Mouse (Mus musculus) kidney, adult 2 months (tissue): ENCODE measurements around the gene Prkn. TPM values are rescaled to one million over a fixed set of nuclear protein-coding genes. Genes with fewer than 3 reads are reported as not detected.

Experiments used
- DNase-seq: peaks from one replicate; pipeline ENCODE4 v3.0.0; 2021
- H3K27ac ChIP-seq: fragments of 200-500 bp; 2 replicates; pipeline ENCODE4 v1.5.1; 2012; ENCODE audit warnings: low read depth, low read length, control low read depth, inconsistent platforms; ENCODE audit not compliant: insufficient read depth
- H3K27me3 ChIP-seq: fragments of 200-500 bp; replicated peaks from 2 replicates; pipeline ENCODE4 v1.6.1; 2012; ENCODE audit warnings: mild to moderate bottlenecking, moderate library complexity, low read length, inconsistent platforms; ENCODE audit not compliant: control insufficient read depth, insufficient read depth
- H3K36me3 ChIP-seq: fragments of 200-500 bp; 2 replicates; pipeline ENCODE4 v1.6.1; 2012; ENCODE audit warnings: mild to moderate bottlenecking, moderate library complexity, low read length, inconsistent platforms; ENCODE audit not compliant: control insufficient read depth, insufficient read depth
- H3K4me1 ChIP-seq: fragments of 200-500 bp; 2 replicates; pipeline ENCODE4 v1.6.1; 2011; ENCODE audit warnings: low read length; ENCODE audit not compliant: control insufficient read depth, insufficient read depth
- H3K4me3 ChIP-seq: fragments of 200-500 bp; 2 replicates; pipeline ENCODE4 v1.5.1; 2011; ENCODE audit warnings: mild to moderate bottlenecking, low read depth, low read length, control low read depth; ENCODE audit not compliant: insufficient read depth
- CTCF ChIP-seq: fragments of 200-500 bp; conservative IDR thresholded peaks from 2 replicates; pipeline ENCODE4 v1.5.1; 2011; ENCODE audit warnings: low read depth, mild to moderate bottlenecking, control low read depth, low read length, moderate library complexity, mixed read lengths; ENCODE audit not compliant: insufficient read depth, insufficient read length
- POLR2A ChIP-seq: fragments of 200-500 bp; IDR thresholded peaks from one replicate; pipeline ENCODE4 v1.6.1; 2011; ENCODE audit warnings: low read depth, low read length, control low read depth
- WGBS: fragments of 180-500 bp; shearing (Covaris S2); methylation state at CpG from one replicate; pipeline ENCODE4 v1.1.7; 2018; 5-methylcytosine and 5-hydroxymethylcytosine counted together
- polyA plus RNA-seq: library from polyadenylated mRNA; depleted of rRNA; stranded (reverse); fragments of >200 nt; gene quantifications from 2 replicates; pipeline ENCODE4 v1.2.3, GENCODE M21; 2012

Gene Prkn
- polyA plus RNA-seq, 1 experiment = 6.1 TPM

- 70% methylated on average over 2 of the region's 2 CpGs for WGBS
- no peak overlapping the region for H3K4me3 ChIP-seq
Measured at GRCm38 (mm10) chr17:11862360-11862759, 1022.2 kb downstream of the Prkn start.

GRCm38 (mm10) chr17:11863017-11863416 lies 1022.8 kb downstream of the Prkn start:
- Histone ChIP-seq H3K4me3 (no peak overlapping the region), H3K27ac (no peak overlapping the region), H3K4me1 (no peaks in the 10 kb centered on the region), H3K36me3 (no peaks in the 10 kb centered on the region), H3K27me3 (no peaks in the 10 kb centered on the region)
- TF ChIP-seq CTCF (no peak), POLR2A (no peak)
- DNase-seq = no peak
- 91% methylated on average over 11 of the region's 11 CpGs for WGBS

More at GRCm38 (mm10) chr17:11862360-11862759, 1022.2 kb downstream of the Prkn start:
- no peaks in the 10 kb centered on the region for H3K4me1 ChIP-seq
- no peak for TF ChIP-seq CTCF
- no peak for TF ChIP-seq POLR2A
- no peak for DNase-seq
- no peaks in the 10 kb centered on the region for H3K27me3 ChIP-seq
- H3K36me3 ChIP-seq = no peaks in the 10 kb centered on the region
- H3K27ac ChIP-seq = no peak overlapping the region

- H3K4me3 ChIP-seq = no peak overlapping the region
- no peaks in the 10 kb centered on the region for H3K27me3 ChIP-seq
- TF ChIP-seq CTCF (no peak), POLR2A (no peak)
- 88% methylated on average over 3 of the region's 3 CpGs for WGBS
- no peaks in the 10 kb centered on the region for H3K4me1 ChIP-seq
- H3K27ac ChIP-seq = no peak overlapping the region
- H3K36me3 ChIP-seq = no peaks in the 10 kb centered on the region
- no peak for DNase-seq
Measured at GRCm38 (mm10) chr17:11866231-11866630, 1026.0 kb downstream of the Prkn start.

GRCm38 (mm10) chr17:11867334-11868095 lies 1027.3 kb downstream of the Prkn start:
- Histone ChIP-seq H3K4me3 (no peak overlapping the region), H3K4me1 (no peaks in the 10 kb centered on the region), H3K27me3 (no peaks in the 10 kb centered on the region), H3K27ac (no peak overlapping the region), H3K36me3 (no peaks in the 10 kb centered on the region)
- 59% methylated on average over 13 of the region's 13 CpGs for WGBS
- peak; percentile 14 for DNase-seq
- TF ChIP-seq POLR2A (no peak), CTCF (no peak)

GRCm38 (mm10) chr17:11870546-11870945 lies 1030.4 kb downstream of the Prkn start:
- H3K4me1 ChIP-seq = no peaks in the 10 kb centered on the region
- WGBS = 91% methylated on average over 10 of the region's 10 CpGs
- H3K4me3 ChIP-seq = no peak overlapping the region
- no peaks in the 10 kb centered on the region for H3K36me3 ChIP-seq
- no peak for DNase-seq
- TF ChIP-seq POLR2A = no peak
- no peak for TF ChIP-seq CTCF
- H3K27me3 ChIP-seq = no peaks in the 10 kb centered on the region
- H3K27ac ChIP-seq = no peak overlapping the region

GRCm38 (mm10) chr17:11876240-11876639 lies 1036.1 kb downstream of the Prkn start:
- 81% methylated on average over 2 of the region's 2 CpGs for WGBS
- Histone ChIP-seq H3K36me3 (no peaks in the 10 kb centered on the region), H3K27me3 (no peaks in the 10 kb centered on the region), H3K4me1 (no peaks in the 10 kb centered on the region), H3K4me3 (no peak overlapping the region), H3K27ac (no peak overlapping the region)
- no peak for DNase-seq
- TF ChIP-seq POLR2A = no peak
- no peak for TF ChIP-seq CTCF

GRCm38 (mm10) chr17:11881110-11881820 lies 1041.1 kb downstream of the Prkn start:
- TF ChIP-seq CTCF (no peak), POLR2A (no peak)
- no peak overlapping the region for H3K27ac ChIP-seq
- H3K36me3 ChIP-seq = no peaks in the 10 kb centered on the region
- H3K27me3 ChIP-seq = no peaks in the 10 kb centered on the region
- H3K4me3 ChIP-seq = no peak overlapping the region
- no peaks in the 10 kb centered on the region for H3K4me1 ChIP-seq
- no peak for DNase-seq
- WGBS = 95% methylated on average over 5 of the region's 5 CpGs
